Mouse (Mus musculus) bone marrow macrophage, adult 2 months (primary cell): ENCODE results near the gene Abhd16b. TPM values are rescaled to one million over a fixed set of nuclear protein-coding genes. Genes with fewer than 3 reads are reported as not detected.

Experiments
- H3K27ac ChIP-seq: 2 replicates; pipeline ENCODE4 v1.5.1; 2012; ENCODE audit warnings: low read depth, low read length; ENCODE audit not compliant: insufficient read depth
- H3K4me1 ChIP-seq: 2 replicates; pipeline ENCODE4 v1.6.1; 2012; ENCODE audit warnings: low read length; ENCODE audit not compliant: control insufficient read depth, insufficient read depth
- H3K4me3 ChIP-seq: 2 replicates; pipeline ENCODE4 v1.5.1; 2012; ENCODE audit warnings: mild to moderate bottlenecking, low read length, moderate library complexity; ENCODE audit not compliant: insufficient read depth
- CTCF ChIP-seq: IDR thresholded peaks from 2 replicates; pipeline ENCODE4 v1.5.1; 2012; ENCODE audit warnings: low read depth, mild to moderate bottlenecking, low read length, moderate library complexity
- POLR2A ChIP-seq: IDR thresholded peaks from 2 replicates; pipeline ENCODE4 v1.6.1; 2012; ENCODE audit warnings: mild to moderate bottlenecking, low read depth, low read length, borderline replicate concordance
- polyA plus RNA-seq: library from polyadenylated mRNA; stranded (reverse); fragments of >200 nt; gene quantifications from 2 replicates; pipeline ENCODE4 v1.2.4, GENCODE M21; 2012; ENCODE audit not compliant: missing spikeins, insufficient read depth, insufficient read length

Gene Abhd16b
- polyA plus RNA-seq, 1 experiment, result not detected

DNA sequence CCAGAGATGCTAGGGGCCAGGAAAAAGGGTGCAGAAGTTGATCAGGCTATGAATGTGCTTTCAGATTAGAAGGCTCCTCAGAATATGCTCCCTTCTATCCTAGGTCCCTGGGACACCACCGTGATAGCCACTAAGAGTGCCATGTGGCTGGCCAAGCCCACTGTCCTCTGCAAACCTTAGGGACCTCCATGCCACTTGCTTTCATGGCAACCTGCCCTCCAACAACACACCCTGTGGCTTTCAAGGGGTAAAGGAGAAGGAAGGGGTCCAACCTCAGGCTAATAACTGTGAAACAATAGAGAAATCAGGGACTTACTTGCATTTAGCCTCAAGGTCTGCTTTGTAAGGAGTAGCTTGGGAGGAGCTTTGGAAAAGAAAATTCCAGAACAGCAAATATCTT, 30.4 kb upstream of the Abhd16b start:
- no peak overlapping the region for H3K4me3 ChIP-seq
- 0 out of 2 replicates have a peak, but pooled peaks cover 2% of the 10 kb centered on the region for H3K4me1 ChIP-seq
- H3K27ac ChIP-seq, result no peak overlapping the region
- TF ChIP-seq POLR2A (no peak), CTCF (no peak)

DNA sequence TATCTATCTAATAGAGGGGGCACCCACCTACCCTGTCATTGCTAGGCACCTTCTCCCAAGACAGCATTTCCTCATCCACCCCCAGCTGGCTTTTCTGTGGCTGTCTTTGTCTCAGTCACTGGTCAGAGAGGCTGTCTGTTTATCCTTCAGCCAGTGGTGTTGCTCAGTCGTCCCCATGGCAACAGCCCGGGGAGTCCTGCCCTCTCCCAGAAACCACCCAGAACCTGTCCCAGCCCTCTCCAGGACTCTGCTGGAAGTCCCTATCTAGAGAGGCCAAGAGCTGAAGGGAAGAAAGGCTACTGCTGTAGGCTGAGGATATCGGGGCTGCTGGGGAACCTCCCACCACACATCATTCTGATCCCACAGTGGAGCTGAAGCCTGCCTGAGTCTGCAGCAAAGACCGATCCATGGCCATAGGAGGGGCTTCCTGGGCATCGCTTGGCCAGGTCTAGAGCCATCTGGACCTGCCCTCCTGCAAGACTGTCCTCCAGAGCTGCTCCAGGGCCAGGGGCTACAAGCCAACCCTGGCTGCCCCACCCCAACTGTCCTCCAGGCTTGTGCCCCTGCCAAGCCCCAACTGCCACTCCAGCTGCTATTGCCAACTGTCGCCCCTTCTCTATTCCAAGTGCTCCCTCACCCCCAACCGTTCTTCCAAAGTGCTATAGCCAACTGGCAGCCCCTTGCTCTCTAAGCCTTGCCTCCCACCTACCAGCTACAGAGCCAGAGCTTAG, 29.8 kb upstream of the Abhd16b start:
- no peak overlapping the region for H3K4me3 ChIP-seq
- no peaks in the 10 kb centered on the region for H3K4me1 ChIP-seq

DNA sequence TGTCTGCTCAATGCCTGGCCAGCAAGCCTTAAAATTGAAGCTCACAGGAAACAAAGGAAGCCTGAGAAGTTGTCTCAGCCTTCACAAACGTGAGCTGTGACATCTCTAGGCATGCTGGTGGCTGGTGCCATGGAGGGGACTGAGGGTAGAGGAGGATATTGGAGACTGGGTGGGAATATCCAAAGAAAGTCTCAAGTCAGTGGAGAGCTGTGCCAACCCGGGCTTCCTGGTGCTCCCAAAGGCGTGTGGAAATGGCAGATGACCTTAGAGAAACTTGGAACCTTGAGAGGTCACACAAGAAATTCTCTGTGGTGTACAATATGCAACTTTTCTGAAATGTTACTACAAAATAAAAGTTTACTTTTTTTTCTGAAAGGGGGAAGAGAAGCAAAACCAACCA, 27.6 kb upstream of the Abhd16b start:
- TF ChIP-seq CTCF (no peak), POLR2A (no peak)
- H3K4me1 ChIP-seq, result no peaks in the 10 kb centered on the region
- H3K4me3 ChIP-seq, result no peak overlapping the region
- no peak overlapping the region for H3K27ac ChIP-seq

More for the DNA sequence above, 29.8 kb upstream of the Abhd16b start:
- TF ChIP-seq CTCF (no peak), POLR2A (no peak)
- H3K27ac ChIP-seq, result no peak overlapping the region

DNA sequence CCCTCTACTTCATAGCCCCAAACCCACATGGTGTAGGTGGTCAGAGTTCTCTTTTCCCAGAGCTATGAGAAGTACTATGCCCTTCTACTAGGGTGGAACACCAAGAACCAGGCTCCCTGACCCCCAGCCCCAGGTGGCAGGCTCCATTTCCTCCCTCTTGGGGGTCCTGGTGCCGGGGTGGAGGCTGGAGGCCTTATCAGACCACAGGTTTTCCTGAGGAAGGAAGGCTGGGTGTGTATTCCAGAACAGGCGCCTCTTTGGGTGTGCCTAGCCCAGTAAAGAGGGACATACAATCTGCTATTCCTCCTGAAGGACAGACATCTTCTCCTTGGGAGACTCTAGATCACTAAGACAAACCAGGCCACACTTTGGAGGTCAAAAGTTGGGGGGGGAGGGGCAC, 22.7 kb upstream of the Abhd16b start:
- Histone ChIP-seq H3K4me1 (peaks cover 9% of the 10 kb centered on the region), H3K4me3 (no peak overlapping the region), H3K27ac (no peak overlapping the region)
- TF ChIP-seq CTCF (no peak), POLR2A (no peak)

DNA sequence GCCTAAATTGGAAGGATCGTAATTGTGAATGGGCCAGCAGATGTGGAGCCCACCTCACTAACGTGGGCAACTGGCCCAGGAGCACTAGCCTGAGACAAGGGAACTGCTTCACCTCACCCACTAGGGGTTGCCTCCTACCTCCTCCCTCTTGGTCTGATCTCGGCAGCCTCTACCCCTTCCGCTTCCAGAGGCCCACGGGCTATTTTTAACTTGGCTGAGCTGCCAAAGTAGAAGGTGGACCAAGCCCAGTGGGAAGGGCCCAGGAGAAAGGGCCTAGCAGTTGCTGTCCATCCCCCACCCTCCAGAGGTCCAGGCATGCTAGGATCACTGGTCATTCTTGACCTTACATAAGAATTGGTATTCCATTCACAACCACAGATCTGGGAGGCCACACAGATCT, 21.8 kb upstream of the Abhd16b start:
- peaks cover 9% of the 10 kb centered on the region for H3K4me1 ChIP-seq
- no peak for TF ChIP-seq POLR2A
- TF ChIP-seq CTCF, result no peak
- no peak overlapping the region for H3K27ac ChIP-seq
- no peak overlapping the region for H3K4me3 ChIP-seq

DNA sequence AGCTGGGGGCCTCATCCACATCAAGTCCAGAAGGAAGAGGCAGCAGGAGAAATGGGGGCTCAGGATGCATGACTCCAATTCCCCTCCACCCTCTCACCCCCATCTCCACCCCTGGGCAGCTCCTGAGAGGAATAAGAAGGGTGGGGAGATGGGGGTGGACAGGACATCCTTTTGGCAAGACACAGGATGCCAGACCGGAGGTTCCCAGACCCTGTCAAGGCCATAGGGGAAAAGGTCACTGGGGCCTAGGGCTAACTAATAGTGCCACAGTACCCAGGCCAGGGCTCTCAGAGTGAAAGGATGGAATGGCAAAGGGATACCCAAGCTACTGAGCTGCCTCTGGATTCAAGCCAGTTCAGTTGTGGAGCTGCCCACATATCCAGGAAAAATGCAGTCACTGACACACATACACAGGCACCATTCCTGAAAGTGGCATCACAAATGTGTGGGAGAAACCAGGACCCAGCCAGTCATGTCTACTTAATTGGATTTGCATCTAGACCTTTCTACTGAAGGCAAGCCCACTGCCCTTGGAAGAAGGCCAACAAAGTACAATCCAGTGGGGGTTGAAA, 20.7 kb upstream of the Abhd16b start:
- peaks cover 9% of the 10 kb centered on the region for H3K4me1 ChIP-seq
- TF ChIP-seq CTCF, result no peak
- no peak for TF ChIP-seq POLR2A
- no peak overlapping the region for H3K27ac ChIP-seq
- no peak overlapping the region for H3K4me3 ChIP-seq

DNA sequence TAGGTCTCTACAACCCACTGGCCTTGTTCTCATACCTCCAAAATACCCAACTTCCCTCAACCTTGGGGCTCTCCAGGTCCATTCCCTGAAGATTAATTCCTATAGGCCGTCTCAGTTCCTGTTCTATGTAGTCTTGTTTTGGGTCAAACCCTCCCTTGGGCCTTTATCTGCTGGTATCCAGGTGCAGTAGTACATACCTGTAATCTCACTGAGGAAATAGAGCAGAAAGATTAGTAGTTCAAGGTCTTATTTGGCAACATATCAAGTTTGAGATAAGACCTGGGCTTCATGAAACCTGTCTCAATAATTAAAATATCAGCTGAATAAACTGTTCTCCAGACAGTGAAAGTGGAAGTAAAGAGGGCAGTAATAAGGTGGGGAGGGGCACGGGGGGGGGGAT, 9.9 kb upstream of the Abhd16b start:
- peaks cover 18% of the 10 kb centered on the region for H3K4me1 ChIP-seq
- H3K4me3 ChIP-seq, result no peak overlapping the region
- no peak overlapping the region for H3K27ac ChIP-seq
- TF ChIP-seq POLR2A, result no peak
- TF ChIP-seq CTCF, result no peak

DNA sequence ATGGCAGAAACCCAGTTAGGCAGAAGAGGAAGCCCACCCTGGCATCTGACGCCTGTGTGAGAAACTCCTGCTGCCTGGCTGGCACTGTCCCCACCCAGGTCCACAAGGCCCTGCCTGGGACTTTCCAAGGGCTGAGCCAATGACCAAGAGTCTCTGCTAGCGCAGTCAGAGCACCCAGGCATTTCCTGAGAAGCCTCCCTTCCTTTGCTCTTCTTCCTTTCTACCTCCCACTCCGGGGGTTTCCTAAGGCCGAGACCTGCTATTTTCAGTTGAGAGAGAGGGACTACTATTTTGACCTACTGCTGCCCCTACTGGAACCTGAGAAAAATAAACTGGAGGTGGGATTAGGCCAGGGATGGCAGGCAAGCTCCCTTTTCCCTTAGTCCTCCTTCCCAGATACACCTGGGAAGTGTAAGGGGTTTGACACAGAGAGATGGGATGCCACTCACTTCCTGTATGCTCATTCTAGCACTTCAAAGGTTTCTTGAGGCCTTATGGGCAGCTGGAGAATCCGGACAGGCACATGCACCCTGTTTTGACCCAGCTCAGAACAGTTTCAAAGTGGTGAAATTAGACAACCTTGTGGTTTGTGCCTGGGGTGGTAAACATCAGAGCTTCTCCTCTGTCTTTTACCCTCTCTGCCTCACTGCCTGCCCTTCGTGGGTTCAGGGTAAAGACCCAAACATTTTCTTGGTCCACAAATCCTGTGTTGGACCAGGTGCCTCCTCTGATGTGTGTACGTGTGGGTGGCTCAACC, 9.3 kb upstream of the Abhd16b start:
- Histone ChIP-seq H3K27ac (no peak overlapping the region), H3K4me1 (peaks cover 18% of the 10 kb centered on the region), H3K4me3 (no peak overlapping the region)
- TF ChIP-seq CTCF (no peak), POLR2A (no peak)

DNA sequence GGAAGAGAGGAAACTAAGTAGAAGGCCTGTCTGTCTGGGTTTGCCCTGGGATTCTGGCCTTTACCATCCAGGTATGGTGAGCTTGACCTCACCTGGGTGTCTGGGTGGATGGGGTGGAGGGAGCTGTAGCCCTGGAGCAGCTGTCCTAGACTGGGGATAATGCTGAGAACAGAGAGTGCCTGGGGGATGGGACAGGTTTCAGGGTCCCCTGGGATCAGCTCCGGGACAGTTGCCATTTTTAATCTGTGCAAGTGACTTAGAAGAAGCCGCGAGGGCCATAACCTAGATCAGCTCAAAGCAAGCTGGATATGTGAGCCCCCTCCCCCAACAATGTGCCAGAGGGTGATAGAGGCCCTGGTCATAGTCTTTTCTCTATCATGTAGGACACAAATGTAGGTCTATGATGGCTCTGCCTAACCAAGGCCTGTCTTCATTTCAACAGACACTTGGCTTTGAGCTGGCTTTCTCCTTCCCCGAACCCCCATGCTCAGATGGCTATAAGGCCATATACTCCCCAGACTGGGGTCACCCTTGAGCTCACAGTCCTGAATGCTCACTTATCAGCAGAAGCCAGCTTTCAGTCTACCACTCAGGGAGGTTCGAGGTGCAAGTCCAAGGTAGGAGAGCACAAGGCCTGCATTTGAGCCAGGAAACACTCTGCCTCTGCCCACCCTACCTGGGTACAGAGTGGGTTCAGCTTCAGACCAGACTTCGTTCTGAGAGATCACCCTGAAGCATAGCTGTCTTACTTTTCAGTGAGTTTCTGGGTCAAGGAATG, 8.4 kb upstream of the Abhd16b start:
- peaks cover 18% of the 10 kb centered on the region for H3K4me1 ChIP-seq
- no peak overlapping the region for H3K27ac ChIP-seq
- no peak for TF ChIP-seq CTCF
- no peak for TF ChIP-seq POLR2A
- H3K4me3 ChIP-seq, result no peak overlapping the region
